Comparison of ENCODE assay signal across 14 mouse cellular contexts in genomic region chr10:119979396-119979795, GRCm38 (mm10).
A peak's percentile ranks its signal among the peaks of the same experiment; 100 is the strongest.
DNase-seq lines count a peak whose midpoint lies in the region; ATAC-seq lines count a peak whose summit lies in the region.
"Had no signal": no experiment of that assay in that cellular context is flagged by ENCODE, and none has a peak within 500 bp of the region (broad histone marks: within the 10 kb centered on the region; RNA-seq: fewer than 3 reads in every experiment).

No protein-coding gene starts in this region.

- H3K36me3 ChIP-seq in heart, embryonic 13.5 days: 0 out of 2 replicates have a peak, but pooled peaks cover 2% of the 10 kb centered on the region
- H3K36me3 ChIP-seq in neural tube, embryonic 13.5 days: no peaks in the 10 kb centered on the region
- H3K36me3 ChIP-seq in embryonic facial prominence, embryonic 14.5 days (ENCODE audit: control insufficient read depth, insufficient read depth, low read length): no peaks in the 10 kb centered on the region
- H3K36me3 ChIP-seq in midbrain, embryonic 15.5 days (replicated peaks): no peaks in the 10 kb centered on the region
- H3K36me3 ChIP-seq: liver, embryonic 12.5 days had no signal

- H3K9ac ChIP-seq in heart, embryonic 13.5 days: peak overlapping the region; percentile 34
- no peak overlapping the region for H3K9ac ChIP-seq in neural tube, embryonic 13.5 days
- no peak overlapping the region for H3K9ac ChIP-seq in embryonic facial prominence, embryonic 14.5 days (ENCODE audit: low read depth, low read length)
- H3K9ac ChIP-seq in midbrain, embryonic 15.5 days: no peak overlapping the region
- H3K9ac ChIP-seq: liver, embryonic 12.5 days had no signal

- peak overlapping the region; percentile 56 for H3K4me2 ChIP-seq in heart, embryonic 13.5 days
- H3K4me2 ChIP-seq in neural tube, embryonic 13.5 days: no peak overlapping the region
- H3K4me2 ChIP-seq in embryonic facial prominence, embryonic 14.5 days (ENCODE audit: low read depth, low read length): peak overlapping the region; percentile 29
- H3K4me2 ChIP-seq in midbrain, embryonic 15.5 days: peak overlapping the region; percentile 8; the same call in 1 of the 2 replicates
- H3K4me2 ChIP-seq: liver, embryonic 12.5 days had no signal

- peaks cover 9% of the 10 kb centered on the region for H3K4me1 ChIP-seq in heart, embryonic 13.5 days
- H3K4me1 ChIP-seq in neural tube, embryonic 13.5 days (replicated peaks): peaks cover 4% of the 10 kb centered on the region
- H3K4me1 ChIP-seq in embryonic facial prominence, embryonic 14.5 days (ENCODE audit: control insufficient read depth, insufficient read depth, low read length): no peaks in the 10 kb centered on the region
- peaks cover 4% of the 10 kb centered on the region for H3K4me1 ChIP-seq in midbrain, embryonic 15.5 days
- H3K4me1 ChIP-seq: liver, embryonic 12.5 days had no signal

- WGBS in heart, embryonic 13.5 days: 29% methylated on average over 8 of the region's 8 CpGs
- WGBS in neural tube, embryonic 13.5 days: 65% methylated on average over 8 of the region's 8 CpGs
- WGBS in embryonic facial prominence, embryonic 14.5 days: 46% methylated on average over 8 of the region's 8 CpGs
- whole genome bisulfite sequencing in midbrain, embryonic 15.5 days: 39% methylated on average over 8 of the region's 8 CpGs

- no peak overlapping the region; the same call in 1 of the 2 replicates for H3K27ac ChIP-seq in heart, embryonic 13.5 days (replicated peaks)
- peak overlapping the region; percentile 52; the same call in 1 of the 2 replicates for H3K27ac ChIP-seq in neural tube, embryonic 13.5 days (replicated peaks)
- H3K27ac ChIP-seq in embryonic facial prominence, embryonic 14.5 days (replicated peaks; ENCODE audit: low read depth, low read length): no peak overlapping the region
- no peak overlapping the region for H3K27ac ChIP-seq in midbrain, embryonic 15.5 days
- H3K27ac ChIP-seq: layer of hippocampus, adult 2 months; liver, embryonic 12.5 days had no signal

- ATAC-seq in heart, embryonic 13.5 days (ENCODE audit: extremely low read depth, insufficient number of reproducible peaks, low FRiP score, low TSS enrichment): no peak
- ATAC-seq in neural tube, embryonic 13.5 days (ENCODE audit: low read depth): no peak
- no peak for ATAC-seq in embryonic facial prominence, embryonic 14.5 days (ENCODE audit: low read depth)
- no peak for ATAC-seq in midbrain, embryonic 15.5 days (replicated peaks)
- ATAC-seq: liver, embryonic 12.5 days; Patski had no signal

- H3K9me3 ChIP-seq in heart, embryonic 13.5 days: no peaks in the 10 kb centered on the region
- no peaks in the 10 kb centered on the region for H3K9me3 ChIP-seq in neural tube, embryonic 13.5 days
- H3K9me3 ChIP-seq in embryonic facial prominence, embryonic 14.5 days (ENCODE audit: control insufficient read depth, low read length): no peaks in the 10 kb centered on the region
- no peaks in the 10 kb centered on the region for H3K9me3 ChIP-seq in midbrain, embryonic 15.5 days
- H3K9me3 ChIP-seq: liver, embryonic 12.5 days had no signal

- DNase-seq in heart, postnatal 4 days: no peak
- DNase-seq in neural tube, embryonic 10.5 days (ENCODE audit: extremely low spot score, low spot score): no peak
- DNase-seq in embryonic facial prominence, embryonic 14.5 days (ENCODE audit: low spot score): no peak
- DNase-seq in thymus, postnatal 4 days: no peak
- no peak for DNase-seq in testis, postnatal 14 days (ENCODE audit: low spot score)
- DNase-seq: adrenal gland, postnatal 10 days; cerebellum, postnatal 14 days; lung, postnatal 36 days had no signal

- peak overlapping the region; percentile 40 for H3K4me3 ChIP-seq in heart, embryonic 13.5 days
- no peak overlapping the region for H3K4me3 ChIP-seq in neural tube, embryonic 13.5 days
- H3K4me3 ChIP-seq in embryonic facial prominence, embryonic 14.5 days (ENCODE audit: low read depth, low read length): no peak overlapping the region
- H3K4me3 ChIP-seq in midbrain, embryonic 15.5 days: no peak overlapping the region
- H3K4me3 ChIP-seq: layer of hippocampus, adult 2 months; liver, embryonic 12.5 days had no signal

- H3K27me3 ChIP-seq in heart, embryonic 13.5 days (replicated peaks): no peaks in the 10 kb centered on the region
- H3K27me3 ChIP-seq in neural tube, embryonic 13.5 days: no peaks in the 10 kb centered on the region
- no peaks in the 10 kb centered on the region for H3K27me3 ChIP-seq in embryonic facial prominence, embryonic 14.5 days (replicated peaks; ENCODE audit: control insufficient read depth, insufficient read depth, low read length)
- H3K27me3 ChIP-seq in midbrain, embryonic 15.5 days (replicated peaks): no peaks in the 10 kb centered on the region
- H3K27me3 ChIP-seq: liver, embryonic 12.5 days; Patski had no signal
